8 mouse cellular contexts compared by ENCODE assay signal in the genomic region with DNA sequence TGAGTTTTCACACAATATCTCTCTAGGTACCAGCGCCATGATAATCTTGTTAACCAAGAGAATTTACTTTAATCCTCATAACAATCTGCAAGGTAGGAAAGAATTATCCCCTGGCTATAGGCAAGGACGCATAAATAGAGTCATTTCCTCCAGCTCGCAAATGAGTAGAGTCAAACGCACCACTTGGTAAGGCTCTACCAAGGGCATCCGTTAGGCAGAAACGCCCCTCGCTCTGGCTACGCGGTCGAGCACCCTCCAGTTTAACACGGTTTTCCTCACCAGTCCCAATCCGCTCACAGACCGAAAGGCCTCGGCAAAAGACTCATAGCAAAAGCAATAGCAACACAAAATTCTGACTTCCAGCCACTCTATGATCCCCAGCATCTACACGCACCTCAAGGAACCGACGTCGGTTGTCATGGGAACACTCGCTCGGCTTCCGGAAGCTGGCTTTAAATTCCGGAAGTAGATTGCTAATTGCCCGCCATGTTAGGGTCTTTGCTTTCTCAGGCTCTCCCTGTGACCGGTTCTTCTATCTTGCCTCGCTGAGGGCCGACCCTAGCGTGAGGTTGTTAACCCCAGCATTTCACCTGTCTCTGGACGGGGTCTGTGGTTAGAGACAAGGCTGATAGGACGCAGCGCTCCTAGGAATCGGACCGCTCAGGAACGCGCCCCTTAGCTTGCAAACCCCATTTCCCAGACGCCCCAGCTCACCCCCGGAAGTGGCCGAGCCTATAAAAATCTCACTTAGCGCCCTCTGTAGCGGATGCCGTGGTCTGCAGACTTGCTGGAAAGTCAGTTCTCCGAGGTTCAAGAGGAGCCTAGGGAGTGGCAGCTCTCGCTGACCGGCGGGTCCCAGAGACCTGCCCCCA. TPM values are rescaled to one million over a fixed set of nuclear protein-coding genes. Genes with fewer than 3 reads are reported as not detected.
A peak's percentile ranks its signal among the peaks of the same experiment; 100 is the strongest.
DNase-seq lines count a peak whose midpoint lies in the region; ATAC-seq lines count a peak whose summit lies in the region.

TSS of gene Cyb561a3 (plus strand) at position 483 of the 872 bp plus-strand sequence.
TSS of gene Tmem138 (minus strand) at position 673 of the 872 bp plus-strand sequence.

- WGBS in hindbrain, embryonic 15.5 days = under 1% methylated on average over 44 of the region's 44 CpGs

- no peaks in the 10 kb centered on the region for H3K27me3 ChIP-seq in hindbrain, embryonic 15.5 days

- peak within 1 kb of the TSS; percentile 74 for H3K4me3 ChIP-seq in hindbrain, embryonic 15.5 days

- DNase-seq in T-cell, adult 2 months (ENCODE audit: low spot score) = peak; percentile 93
- DNase-seq in cerebellum, postnatal 36 days = peak; percentile 91 to 93
- peak; percentile 95 to 96 for DNase-seq in frontal cortex, postnatal 36 days (ENCODE audit: low spot score in 2 of 2)
- peak; percentile 88 for DNase-seq in left cerebral cortex, adult 11 months (ENCODE audit: low spot score)
- DNase-seq in lung, postnatal 4 days = peak; percentile 94 to 95
- peak; percentile 89 for DNase-seq in retina, postnatal 7 days (ENCODE audit: low read depth, low spot score)
- DNase-seq in urinary bladder, adult 2 months (ENCODE audit: low spot score) = peak; percentile 85

- peaks cover 27% of the 10 kb centered on the region for H3K4me1 ChIP-seq in hindbrain, embryonic 15.5 days (replicated peaks)

- peak within 1 kb of the TSS; percentile 67 for H3K4me2 ChIP-seq in hindbrain, embryonic 15.5 days

- H3K9ac ChIP-seq in hindbrain, embryonic 15.5 days = peak within 1 kb of the TSS; percentile 77

- peaks cover 25% of the 10 kb centered on the region for H3K36me3 ChIP-seq in hindbrain, embryonic 15.5 days

- peak within 1 kb of the TSS; percentile 95 for H3K27ac ChIP-seq in hindbrain, embryonic 15.5 days (replicated peaks)

- peak; percentile 98 for ATAC-seq in hindbrain, embryonic 15.5 days (ENCODE audit: low FRiP score, low read depth)

- no peaks in the 10 kb centered on the region for H3K9me3 ChIP-seq in hindbrain, embryonic 15.5 days

RNA-seq across cellular contexts. Expression of gene Cyb561a3, which starts in this region (rescaled TPM):
- 19.9 and 20.3 TPM in 2 replicates for polyA plus RNA-seq in hindbrain, embryonic 15.5 days (2015; fragmentation: Nextera tagmentation; extraction: Ambion mirVana)
- polyA plus RNA-seq in urinary bladder, adult 2 months (2012; rRNA removed) = 30.8 and 35.8 TPM in 2 replicates

RNA-seq across cellular contexts. Expression of gene Tmem138, which starts in this region (rescaled TPM):
- 40.2 and 41.4 TPM in 2 replicates for polyA plus RNA-seq in hindbrain, embryonic 15.5 days (2015; fragmentation: Nextera tagmentation; extraction: Ambion mirVana)
- polyA plus RNA-seq in urinary bladder, adult 2 months (2012; rRNA removed) = 15.8 and 19.2 TPM in 2 replicates

Comparison
In these comparisons a context has a peak if more than half of its experiments do, and no peak if none do; other contexts are left out.
1. Peak in every context shown above with its lines: DNase-seq, ATAC-seq, H3K4me3 ChIP-seq and H3K27ac ChIP-seq.